ENCODE assay signal across 7 mouse cellular contexts in genomic region chr3:69045750-69046149, GRCm38 (mm10). TPM values are rescaled to one million over a fixed set of nuclear protein-coding genes. Genes with fewer than 3 reads are reported as not detected.
A peak's percentile ranks its signal among the peaks of the same experiment; 100 is the strongest.
DNase-seq lines count a peak whose midpoint lies in the region; ATAC-seq and TF ChIP-seq lines count a peak whose summit lies in the region.

No protein-coding gene starts in this region.

- H3K4me3 ChIP-seq in C2C12 (ENCODE audit: insufficient read depth, poor library complexity, severe bottlenecking) (peak overlapping the region; percentile 61), G1E (ENCODE audit: low read depth, low read length) (peak overlapping the region; percentile 95)
- peak overlapping the region; percentile 95; the same call in 1 of the 2 replicates for H3K4me3 ChIP-seq in forebrain, postnatal 0 days (ENCODE audit: low read depth, low read length)
- peak overlapping the region; percentile 76 to 93 for H3K4me3 ChIP-seq in liver, embryonic 14.5 days (ENCODE audit: insufficient read depth in 1 of 2, low read depth in 2 of 2, low read length in 2 of 2)

- 19% methylated on average over 13 of the region's 13 CpGs for WGBS in forebrain, postnatal 0 days
- WGBS in liver, embryonic 14.5 days (ENCODE audit: insufficient replicate concordance) = 19% methylated on average over 13 of the region's 13 CpGs

- ATAC-seq in G1E (ENCODE audit: extremely low read depth, insufficient number of reproducible peaks, low FRiP score, poor library complexity, severe bottlenecking) = no peak
- ATAC-seq in forebrain, postnatal 0 days = no peak
- no peak for ATAC-seq in liver, embryonic 14.5 days (ENCODE audit: insufficient read depth)

- TF ChIP-seq CTCF in C2C12 (IDR thresholded peaks at IDR 0.05; ENCODE audit: control insufficient read depth, insufficient read depth, insufficient read length) (no peak), G1E (IDR thresholded peaks at IDR 0.05; ENCODE audit: low read depth, low read length) (no peak)
- TF ChIP-seq CTCF in forebrain, postnatal 0 days (IDR thresholded peaks at IDR 0.05; ENCODE audit: low read depth) = no peak
- TF ChIP-seq CTCF in liver, embryonic 14.5 days (IDR thresholded peaks at IDR 0.05; ENCODE audit: low read depth) = no peak

- H3K27me3 ChIP-seq in C2C12 (ENCODE audit: control insufficient read depth, insufficient read depth, insufficient read length) = no peaks in the 10 kb centered on the region
- H3K27me3 ChIP-seq in G1E (ENCODE audit: insufficient read depth, low read length) = no peaks in the 10 kb centered on the region
- H3K27me3 ChIP-seq in forebrain, postnatal 0 days (ENCODE audit: insufficient read depth, low read length) = no peaks in the 10 kb centered on the region
- no peaks in the 10 kb centered on the region for H3K27me3 ChIP-seq in liver, embryonic 14.5 days (ENCODE audit: control insufficient read depth, insufficient read depth, low read length)

- no peak for DNase-seq in G1E (ENCODE audit: low spot score)
- peak; percentile 11 for DNase-seq in forebrain, postnatal 0 days
- no peak for DNase-seq in liver, embryonic 14.5 days (ENCODE audit: low read depth in 3 of 3, low spot score in 3 of 3)
- no peak for DNase-seq in B cell, adult 2 months
- no peak for DNase-seq in kidney, adult 8-10 months
- DNase-seq in ovary, adult 18-20 months (ENCODE audit: low spot score) = no peak

- H3K9ac ChIP-seq in forebrain, postnatal 0 days = no peak overlapping the region
- H3K9ac ChIP-seq in liver, embryonic 14.5 days (replicated peaks) = peak overlapping the region; percentile 94

- peak overlapping the region; percentile 83 for H3K4me2 ChIP-seq in forebrain, postnatal 0 days (ENCODE audit: low read depth)
- peak overlapping the region; percentile 97 for H3K4me2 ChIP-seq in liver, embryonic 14.5 days (ENCODE audit: low read depth)

- peaks cover 35% of the 10 kb centered on the region for H3K79me3 ChIP-seq in C2C12 (ENCODE audit: low read depth)

- TF ChIP-seq EP300 in liver, embryonic 14.5 days (IDR thresholded peaks at IDR 0.05; ENCODE audit: low read depth) = no peak

- H3K4me1 ChIP-seq in G1E (ENCODE audit: insufficient read depth, low read depth, low read length) = peaks cover 27% of the 10 kb centered on the region
- no peaks in the 10 kb centered on the region; the same call in 1 of the 2 replicates for H3K4me1 ChIP-seq in forebrain, postnatal 0 days (ENCODE audit: insufficient read depth)
- peaks cover 21 to 23% of the 10 kb centered on the region in 2 experiments for H3K4me1 ChIP-seq in liver, embryonic 14.5 days (replicated peaks; ENCODE audit: control insufficient read depth in 2 of 2, insufficient read depth in 2 of 2, low read length in 1 of 2)

- peak overlapping the region; percentile 57 for H3ac ChIP-seq in C2C12 (ENCODE audit: control insufficient read depth, insufficient read length, low read depth)

- H3K27ac ChIP-seq in forebrain, postnatal 0 days (ENCODE audit: low read depth, low read length) = no peak overlapping the region
- peak overlapping the region; percentile 90 for H3K27ac ChIP-seq in liver, embryonic 14.5 days

- no peaks in the 10 kb centered on the region for H3K9me3 ChIP-seq in G1E (replicated peaks)
- H3K9me3 ChIP-seq in forebrain, postnatal 0 days (ENCODE audit: low read length) = no peaks in the 10 kb centered on the region
- H3K9me3 ChIP-seq in liver, embryonic 14.5 days (ENCODE audit: control insufficient read depth, low read length) = no peaks in the 10 kb centered on the region

- peaks cover 27% of the 10 kb centered on the region for H3K36me3 ChIP-seq in C2C12 (ENCODE audit: control insufficient read depth, insufficient read depth)
- H3K36me3 ChIP-seq in G1E (replicated peaks) = peaks cover 15% of the 10 kb centered on the region
- no peaks in the 10 kb centered on the region for H3K36me3 ChIP-seq in forebrain, postnatal 0 days (ENCODE audit: insufficient read depth)
- peaks cover 27% of the 10 kb centered on the region for H3K36me3 ChIP-seq in liver, embryonic 14.5 days (replicated peaks; ENCODE audit: control insufficient read depth, insufficient read depth, low read depth)

- peaks cover 37% of the 10 kb centered on the region for H3K79me2 ChIP-seq in C2C12 (ENCODE audit: control insufficient read depth, insufficient read depth)

TF ChIP-seq in C2C12, 6 proteins besides CTCF, POLR2A, EP300 and RAD21:
- TF ChIP-seq CEBPB (IDR thresholded peaks at IDR 0.05; ENCODE audit: low read depth) = no peak
- TF ChIP-seq FOSL1 (IDR thresholded peaks at IDR 0.05; ENCODE audit: insufficient read depth, low read length, poor library complexity, severe bottlenecking) = no peak
- TF ChIP-seq MYOD1 (IDR thresholded peaks at IDR 0.05; ENCODE audit: control insufficient read depth, insufficient read length, low read depth) = no peak
- TF ChIP-seq USF1 (IDR thresholded peaks at IDR 0.05; ENCODE audit: low read depth) = no peak
- no peak for TF ChIP-seq MYOG (IDR thresholded peaks at IDR 0.05; ENCODE audit: control insufficient read depth, extremely low read depth, insufficient read length)

RNA-seq across cellular contexts. Expression of gene Trim59, which starts 1.2 kb away (rescaled TPM):
- polyA plus RNA-seq in C2C12 (2012; fragmentation: generic; extraction: Trizol) (24.7 TPM), G1E (2012) (9.6 and 11.1 TPM in 2 replicates)
- total RNA-seq in G1E (2014; fragmentation: Nextera tagmentation) (126 and 158 TPM in 2 replicates), G1E (2017) (32.8 and 35.7 TPM in 2 replicates)
- 8.0 and 8.6 TPM in 2 replicates for total RNA-seq in forebrain, postnatal 0 days (2014; rRNA removed)
- 21.3 and 22.1 TPM in 2 replicates for polyA plus RNA-seq in forebrain, postnatal 0 days (2015; fragmentation: Nextera tagmentation; extraction: Ambion mirVana)
- 20.1 and 39.0 TPM in 2 replicates for polyA plus RNA-seq in liver, embryonic 14.5 days (2012; rRNA removed)
- polyA plus RNA-seq in liver, embryonic 14.5 days (2014; fragmentation: Nextera tagmentation; extraction: Ambion mirVana) = 121 and 136 TPM in 2 replicates

RNA-seq across cellular contexts. Expression of gene Smc4, which starts 41.2 kb away (rescaled TPM):
- polyA plus RNA-seq in C2C12 (2012; fragmentation: generic; extraction: Trizol) (26.4 TPM), G1E (2012) (98.6 and 99.9 TPM in 2 replicates)
- total RNA-seq in G1E (2014; fragmentation: Nextera tagmentation) (591 and 614 TPM in 2 replicates), G1E (2017) (364 and 430 TPM in 2 replicates)
- total RNA-seq in forebrain, postnatal 0 days (2014; rRNA removed) = 16.4 and 21.1 TPM in 2 replicates
- polyA plus RNA-seq in forebrain, postnatal 0 days (2015; fragmentation: Nextera tagmentation; extraction: Ambion mirVana) = 19.4 and 30.2 TPM in 2 replicates
- polyA plus RNA-seq in liver, embryonic 14.5 days (2012; rRNA removed) = 18.6 and 50.6 TPM in 2 replicates
- 124 and 143 TPM in 2 replicates for polyA plus RNA-seq in liver, embryonic 14.5 days (2014; fragmentation: Nextera tagmentation; extraction: Ambion mirVana)

RNA-seq across cellular contexts. Expression of gene Ift80, which starts 41.4 kb away (rescaled TPM):
- polyA plus RNA-seq in C2C12 (2012; fragmentation: generic; extraction: Trizol) (4.1 TPM), G1E (2012) (0.32 and 0.56 TPM in 2 replicates)
- total RNA-seq in G1E (2014; fragmentation: Nextera tagmentation) (21.7 and 66.1 TPM in 2 replicates), G1E (2017) (14.8 and 17.6 TPM in 2 replicates)
- 8.9 and 9.2 TPM in 2 replicates for total RNA-seq in forebrain, postnatal 0 days (2014; rRNA removed)
- polyA plus RNA-seq in forebrain, postnatal 0 days (2015; fragmentation: Nextera tagmentation; extraction: Ambion mirVana) = 2.6 and 3.8 TPM in 2 replicates
- polyA plus RNA-seq in liver, embryonic 14.5 days (2012; rRNA removed) = 7.8 and 9.7 TPM in 2 replicates
- polyA plus RNA-seq in liver, embryonic 14.5 days (2014; fragmentation: Nextera tagmentation; extraction: Ambion mirVana) = 6.2 and 6.4 TPM in 2 replicates
